Mouse (Mus musculus) cerebellum, adult 11 months (tissue): Measurements from ENCODE around the gene Retreg1.

Experiments
- DNase-seq: peaks from one replicate; pipeline ENCODE4 v3.0.0; 2022

The Retreg1 gene

GRCm38 (mm10) chr15:25923916-25924315 lies 80.9 kb downstream of the Retreg1 start:
- no peak for DNase-seq

DNA sequence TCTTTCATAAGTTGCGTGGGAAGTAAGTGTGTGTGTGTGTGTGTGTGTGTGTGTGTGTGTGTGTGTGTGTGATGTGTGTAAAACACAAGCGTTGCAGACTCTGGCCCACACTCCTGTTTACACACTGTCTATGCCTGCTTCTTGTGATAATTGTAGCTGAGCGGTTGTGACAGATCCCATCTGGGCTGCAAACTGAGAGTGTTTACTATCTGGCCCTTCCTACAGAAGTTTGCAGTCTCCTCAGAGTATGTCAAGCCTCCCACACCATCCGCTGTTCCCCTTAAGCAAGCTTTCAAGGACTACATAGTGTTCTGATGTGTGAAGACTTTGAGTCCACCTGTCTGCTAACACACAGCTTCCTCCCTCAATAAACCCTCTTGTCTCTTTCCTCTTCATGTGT lies 83.2 kb downstream of the Retreg1 start:
- no peak for DNase-seq

GRCm38 (mm10) chr15:25927106-25927505 lies 84.1 kb downstream of the Retreg1 start:
- DNase-seq: no peak

DNA sequence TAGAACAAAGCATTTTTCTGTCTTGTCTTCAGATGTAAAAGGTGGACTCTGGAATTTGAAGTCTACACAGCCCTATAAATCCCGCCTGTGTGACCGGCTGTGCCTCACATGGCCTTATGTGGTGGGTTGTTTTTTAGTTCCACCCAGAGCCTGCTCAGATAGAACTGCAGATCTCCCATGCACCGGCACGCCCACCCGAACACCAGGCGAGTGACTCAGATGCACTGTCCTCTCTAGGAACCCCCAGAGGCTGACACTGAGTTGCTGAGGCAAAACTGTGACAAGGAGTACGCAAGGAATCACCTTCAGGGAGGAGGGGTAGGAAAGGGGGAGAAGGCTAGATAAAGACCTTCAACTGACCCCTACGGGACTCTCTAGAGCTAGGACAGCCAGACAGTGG lies 85.0 kb downstream of the Retreg1 start:
- no peak for DNase-seq

- DNase-seq: no peak
Measured at GRCm38 (mm10) chr15:25928831-25929230, 85.9 kb downstream of the Retreg1 start.

- no peak for DNase-seq
Measured at GRCm38 (mm10) chr15:25929518-25929917, 86.5 kb downstream of the Retreg1 start.

DNA sequence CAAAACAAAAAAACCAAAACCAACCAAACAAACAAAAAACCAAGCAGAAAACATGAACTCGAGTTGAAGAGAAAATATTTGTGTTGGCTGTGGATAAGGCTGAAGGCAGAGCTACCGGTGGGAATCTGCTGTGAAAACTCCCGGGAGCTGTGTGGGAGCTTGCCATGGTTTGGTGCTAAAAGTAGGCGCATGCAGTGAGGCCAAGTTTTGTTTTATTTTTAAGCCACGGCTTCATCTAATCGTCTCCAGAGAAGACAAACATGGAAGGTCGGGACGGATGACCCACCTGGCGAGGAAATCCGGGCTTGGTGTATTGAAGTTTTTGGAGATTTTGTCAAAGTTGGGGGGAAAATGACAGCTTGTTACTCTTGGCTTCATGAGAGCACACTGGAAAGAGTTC lies 87.0 kb downstream of the Retreg1 start:
- DNase-seq: no peak

GRCm38 (mm10) chr15:25930657-25931056 lies 87.7 kb downstream of the Retreg1 start:
- no peak for DNase-seq

- no peak for DNase-seq
Measured at GRCm38 (mm10) chr15:25932497-25932896, 89.5 kb downstream of the Retreg1 start.

- DNase-seq: no peak
Measured at GRCm38 (mm10) chr15:25932937-25933684, 90.1 kb downstream of the Retreg1 start.

DNA sequence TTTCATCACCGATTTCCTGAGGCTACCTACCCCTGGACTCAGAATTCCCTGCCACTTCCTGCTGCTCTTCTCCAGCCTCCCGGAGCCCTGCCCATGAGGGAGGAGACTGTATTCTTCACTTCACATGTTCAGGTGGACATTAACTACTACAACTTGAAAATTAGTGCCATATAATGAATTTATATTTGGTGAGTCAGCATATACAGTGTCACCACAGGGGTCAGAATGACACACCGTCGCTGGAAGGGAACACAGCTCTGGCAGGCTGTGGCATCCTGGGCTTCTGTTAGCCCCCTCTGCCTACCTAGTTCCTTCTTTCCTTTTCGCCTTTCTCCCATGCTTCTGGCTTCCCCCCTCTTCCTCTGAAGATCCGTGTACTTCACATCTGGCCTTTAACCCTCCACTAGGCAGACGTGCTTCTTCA lies 90.7 kb downstream of the Retreg1 start:
- DNase-seq: no peak

DNA sequence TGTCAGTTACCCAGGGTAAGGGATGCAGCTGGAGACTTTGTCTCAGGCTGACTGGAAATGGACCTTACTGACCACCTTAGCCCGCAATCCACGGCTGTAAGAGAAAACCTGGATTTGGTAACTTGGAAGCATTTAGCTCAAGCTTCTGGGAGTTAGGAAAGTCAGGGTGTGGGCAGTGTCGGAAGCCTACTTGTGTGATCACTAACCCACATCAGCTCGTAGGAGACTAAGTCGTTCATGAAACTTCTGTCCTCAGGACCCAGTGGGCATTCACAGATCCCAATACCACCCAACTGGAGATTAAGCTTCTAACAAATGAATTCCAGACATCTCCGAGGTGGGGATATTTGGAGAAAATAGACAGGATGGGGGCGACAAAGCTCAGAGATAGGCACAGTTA lies 91.4 kb downstream of the Retreg1 start:
- DNase-seq: no peak

- no peak for DNase-seq
Measured at GRCm38 (mm10) chr15:25938496-25938895, 95.5 kb downstream of the Retreg1 start.

- DNase-seq: no peak
Measured at GRCm38 (mm10) chr15:25940397-25941377, 97.7 kb downstream of the Retreg1 start.

DNA sequence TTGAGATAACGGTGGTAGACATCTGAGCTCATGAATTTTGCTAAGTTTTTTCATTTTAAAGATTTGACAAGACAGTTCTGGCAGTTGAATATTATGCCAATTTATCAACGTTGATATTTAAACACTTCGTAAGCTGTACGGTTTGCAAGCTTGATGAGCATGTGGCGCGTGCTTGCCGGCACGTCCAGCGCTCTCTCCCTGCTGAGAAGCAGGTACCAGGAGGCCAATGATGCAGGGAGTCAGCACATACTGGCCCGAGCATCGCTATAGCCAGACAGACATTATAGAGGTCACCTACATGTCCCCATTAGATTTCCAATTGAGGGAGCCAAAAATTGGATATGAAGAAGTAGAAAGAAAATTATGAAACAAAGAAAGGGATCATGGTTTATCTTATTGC lies 98.5 kb downstream of the Retreg1 start:
- no peak for DNase-seq

DNA sequence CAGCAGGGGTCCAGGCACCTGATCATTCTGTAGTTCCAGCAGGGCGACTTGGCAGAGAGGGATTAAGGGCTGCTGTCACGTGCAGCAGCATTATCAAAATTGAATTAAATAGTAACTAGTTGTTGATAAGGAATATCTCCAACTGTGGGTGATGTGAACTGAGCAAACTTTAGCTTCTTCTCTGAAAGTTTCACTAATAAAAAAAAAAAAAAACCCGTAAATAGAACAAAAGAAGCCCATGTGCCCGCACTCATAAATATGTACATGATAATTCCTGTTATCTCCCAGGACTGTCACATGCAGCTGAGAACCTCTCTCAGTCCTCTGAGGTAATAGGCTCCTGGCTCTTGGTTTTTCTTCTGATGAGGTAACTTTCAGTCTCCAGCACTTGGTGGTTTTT lies 99.4 kb downstream of the Retreg1 start:
- DNase-seq: no peak

DNA sequence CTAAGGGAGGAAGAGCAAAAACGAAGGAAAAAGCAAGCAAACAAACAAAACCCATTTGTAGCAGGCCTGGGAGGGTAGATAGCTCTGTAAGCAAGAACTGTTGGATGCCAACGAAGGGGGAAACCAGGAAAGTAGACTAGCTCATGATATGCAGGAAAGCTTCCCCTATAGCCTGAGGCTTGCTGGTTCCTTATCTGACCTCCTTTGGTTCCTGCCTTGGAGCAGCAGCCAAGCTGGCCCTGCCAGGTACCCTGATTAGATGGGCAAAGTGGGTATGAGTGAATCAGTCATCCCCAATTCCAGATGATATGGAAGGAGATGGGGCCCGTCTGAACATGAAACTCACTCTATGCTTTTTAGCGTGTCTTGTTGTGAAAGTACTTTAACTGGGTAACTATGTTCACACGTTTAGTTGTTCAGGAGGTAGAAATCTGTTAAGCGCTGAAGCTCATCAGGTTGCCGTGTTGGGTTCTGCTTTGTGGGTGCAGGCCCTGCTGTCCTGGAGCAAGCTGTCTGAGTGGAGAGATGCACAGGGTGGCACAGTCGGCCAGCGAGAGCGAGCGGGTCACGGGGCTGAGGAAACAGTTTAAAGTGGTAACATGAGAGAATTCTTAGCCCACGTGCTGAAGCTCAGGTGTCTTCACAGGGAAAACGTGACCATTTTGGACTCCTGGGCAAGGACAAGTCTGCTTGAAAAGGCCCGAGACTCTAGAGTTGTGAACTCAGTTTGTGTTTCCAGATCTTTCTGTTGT lies 100.6 kb downstream of the Retreg1 start:
- no peak for DNase-seq

GRCm38 (mm10) chr15:25945224-25945623 lies 102.2 kb downstream of the Retreg1 start:
- DNase-seq: no peak

DNA sequence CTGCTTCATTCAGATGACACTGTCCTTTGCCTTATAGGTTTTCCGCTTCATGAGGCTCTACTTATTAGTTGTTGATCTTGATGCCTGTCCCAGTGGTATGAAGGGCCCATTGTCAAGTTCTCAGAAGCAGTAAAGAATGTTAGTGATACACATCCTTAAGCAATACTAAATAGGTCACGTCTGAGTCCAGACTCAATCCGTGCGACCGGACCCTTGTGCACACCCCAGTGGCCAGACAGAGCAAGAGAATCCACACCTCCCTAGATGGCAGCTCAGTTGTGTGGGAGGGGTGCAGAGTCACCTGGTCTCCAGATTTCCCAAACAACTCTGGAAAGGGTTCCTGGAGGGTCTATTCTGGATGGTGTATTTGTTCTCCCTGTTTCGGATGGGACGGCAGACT lies 103.5 kb downstream of the Retreg1 start:
- DNase-seq: no peak

DNA sequence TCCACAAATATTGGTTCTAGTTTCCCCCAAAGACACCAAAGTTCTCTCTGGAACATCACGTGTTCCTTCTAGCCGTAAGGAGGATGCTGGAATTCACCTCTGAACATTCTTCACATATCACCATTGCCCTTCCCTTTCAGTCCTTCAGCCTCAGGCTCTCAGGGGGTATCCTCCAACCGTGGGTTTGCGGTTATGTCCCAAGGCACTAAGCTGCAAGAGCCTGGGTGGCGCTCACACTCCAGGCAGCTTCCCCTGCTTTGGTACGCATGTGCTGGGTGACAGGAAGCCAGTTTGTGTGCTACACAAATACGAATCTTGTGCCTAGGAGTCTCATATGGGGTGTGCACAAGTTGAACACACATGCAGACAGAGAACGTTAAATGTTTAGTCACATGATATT lies 104.4 kb downstream of the Retreg1 start:
- no peak for DNase-seq

DNA sequence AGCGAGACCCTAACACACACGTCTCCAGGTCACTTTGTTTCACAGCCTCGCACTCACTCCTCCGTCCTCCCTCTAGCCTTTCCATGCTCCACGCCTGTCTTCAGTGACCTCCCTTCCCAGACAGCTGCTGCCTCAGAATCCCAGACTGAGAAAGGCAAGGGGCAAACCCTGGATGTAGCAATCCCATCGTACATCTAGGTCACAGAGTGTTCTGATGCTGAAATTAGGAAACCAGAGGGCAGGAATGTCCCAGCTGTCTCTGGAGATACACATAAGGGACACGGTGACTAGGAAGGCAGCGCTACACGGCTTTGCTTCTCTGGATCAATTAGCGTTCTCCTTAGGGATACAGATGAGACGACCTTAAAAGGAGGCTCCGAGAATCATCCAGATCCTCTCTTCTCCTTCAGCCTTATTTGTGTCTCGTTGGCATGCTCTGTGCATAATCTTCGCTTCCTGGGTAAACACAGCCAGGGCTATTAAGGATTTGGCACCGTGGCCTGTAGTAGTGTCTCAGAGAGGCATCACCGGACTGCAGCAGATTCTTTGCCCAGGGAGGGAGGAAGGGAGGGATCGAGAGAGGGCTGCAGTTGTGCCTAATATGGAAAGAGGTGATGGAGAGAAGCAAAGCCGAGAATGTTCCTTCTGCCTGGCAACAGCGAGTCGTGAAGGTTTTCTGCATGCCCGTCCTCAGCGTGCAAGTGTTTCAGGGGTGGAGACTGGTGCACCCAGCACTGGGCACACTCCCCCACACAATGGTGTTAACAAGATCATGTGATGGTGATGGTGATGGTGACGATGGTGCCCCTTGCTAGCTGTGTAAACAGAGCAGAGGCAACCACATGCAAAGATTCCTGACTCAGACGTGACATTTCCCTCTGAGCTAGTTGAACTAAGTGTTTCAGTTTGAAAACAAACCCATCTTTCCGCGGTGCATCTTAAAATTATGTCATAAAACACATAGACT lies 105.6 kb downstream of the Retreg1 start:
- no peak for DNase-seq

- DNase-seq: no peak
Measured at GRCm38 (mm10) chr15:25949696-25950095, 106.7 kb downstream of the Retreg1 start.
